Mouse (Mus musculus): ENCODE measurements around the gene Il15.
A peak's percentile ranks its signal among the peaks of the same experiment; 100 is the strongest.

The Il15 gene

GRCm38 (mm10) chr8:82361061-82361460 is 42.0 kb downstream of the Il15 start:
- no peak for DNase-seq (ENCODE audit: extremely low spot score, low read depth, low spot score)

GRCm38 (mm10) chr8:82356091-82356490 is 46.9 kb downstream of the Il15 start:
- DNase-seq (ENCODE audit: extremely low spot score, low read depth, low spot score) = peak; percentile 14

- no peak for DNase-seq (ENCODE audit: extremely low spot score, low read depth, low spot score)
Measured at GRCm38 (mm10) chr8:82351268-82351943, 51.6 kb downstream of the Il15 start.

- DNase-seq (ENCODE audit: extremely low spot score, low read depth, low spot score) = no peak
Measured at GRCm38 (mm10) chr8:82349299-82349698, 53.7 kb downstream of the Il15 start.

- DNase-seq (ENCODE audit: extremely low spot score, low read depth, low spot score) = no peak
Measured at GRCm38 (mm10) chr8:82346485-82346884, 56.5 kb downstream of the Il15 start.

- no peak for DNase-seq (ENCODE audit: extremely low spot score, low read depth, low spot score)
Measured at GRCm38 (mm10) chr8:82331675-82332234, 71.3 kb downstream of the Il15 start.

- DNase-seq (ENCODE audit: extremely low spot score, low read depth, low spot score) = no peak
Measured at GRCm38 (mm10) chr8:82327986-82328652, 74.9 kb downstream of the Il15 start.

GRCm38 (mm10) chr8:82326061-82326460 is 77.0 kb downstream of the Il15 start:
- no peak for DNase-seq (ENCODE audit: extremely low spot score, low read depth, low spot score)

GRCm38 (mm10) chr8:82325586-82325985 is 77.4 kb downstream of the Il15 start:
- DNase-seq (ENCODE audit: extremely low spot score, low read depth, low spot score) = no peak

GRCm38 (mm10) chr8:82317446-82317845 is 85.6 kb downstream of the Il15 start:
- DNase-seq (ENCODE audit: extremely low spot score, low read depth, low spot score) = no peak

- DNase-seq (ENCODE audit: extremely low spot score, low read depth, low spot score) = no peak
Measured at GRCm38 (mm10) chr8:82306424-82306823, 96.6 kb downstream of the Il15 start.

- DNase-seq (ENCODE audit: extremely low spot score, low read depth, low spot score) = no peak
Measured at GRCm38 (mm10) chr8:82296256-82296655, 106.8 kb downstream of the Il15 start.

GRCm38 (mm10) chr8:82291659-82292058 is 111.4 kb downstream of the Il15 start:
- no peak for DNase-seq (ENCODE audit: extremely low spot score, low read depth, low spot score)

- no peak for DNase-seq (ENCODE audit: extremely low spot score, low read depth, low spot score)
Measured at GRCm38 (mm10) chr8:82285866-82286265, 117.2 kb downstream of the Il15 start.

- no peak for DNase-seq (ENCODE audit: extremely low spot score, low read depth, low spot score)
Measured at GRCm38 (mm10) chr8:82281995-82282394, 121.0 kb downstream of the Il15 start.

All from hindlimb bud, embryonic 11.5 days (tissue).